Mouse (Mus musculus) limb, embryonic 10.5 days (tissue): ENCODE measurements around the gene Phf1. TPM values are rescaled to one million over a fixed set of nuclear protein-coding genes. Genes with fewer than 3 reads are reported as not detected.
"Not testable (repeated sequence)": the region's sequence is repeated elsewhere in the genome, so short reads cannot be mapped to it uniquely, and the experiment has no call there.

ENCODE experiments used
- DNase-seq: peaks from one replicate; pipeline ENCODE4 v3.0.0-alpha.2; 2017; ENCODE audit warnings: low spot score
- H3K27ac ChIP-seq: fragments of 300-500 bp; sonication (generic); 2 replicates; pipeline ENCODE4 v1.5.1; 2016; ENCODE audit warnings: mild to moderate bottlenecking
- H3K27me3 ChIP-seq: fragments of 300-500 bp; sonication (generic); 2 replicates; pipeline ENCODE4 v1.6.1; 2016; ENCODE audit warnings: low read depth, mild to moderate bottlenecking; ENCODE audit not compliant: poor library complexity, severe bottlenecking
- H3K36me3 ChIP-seq: fragments of 300-500 bp; sonication (generic); 2 replicates; pipeline ENCODE4 v1.6.1; 2016; ENCODE audit warnings: mild to moderate bottlenecking, moderate library complexity
- H3K4me1 ChIP-seq: fragments of 300-500 bp; sonication (generic); 2 replicates; pipeline ENCODE4 v1.6.1; 2016
- H3K4me3 ChIP-seq: fragments of 300-500 bp; sonication (generic); 2 replicates; pipeline ENCODE4 v1.5.1; 2016; ENCODE audit warnings: mild to moderate bottlenecking, moderate library complexity
- H3K9me3 ChIP-seq: fragments of 300-500 bp; sonication (generic); replicated peaks from 2 replicates; pipeline ENCODE4 v1.6.1; 2016; ENCODE audit warnings: mild to moderate bottlenecking
- WGBS: fragments of 180-500 bp; shearing (Covaris S2); methylation state at CpG from one replicate; pipeline ENCODE4 v1.1.7; 2016; 5-methylcytosine and 5-hydroxymethylcytosine counted together
- polyA plus RNA-seq: library from polyadenylated mRNA; unstranded; fragments of >200 nt; fragmentation: Nextera tagmentation; extraction: Ambion mirVana; gene quantifications from 2 replicates; pipeline ENCODE4 v1.2.1, GENCODE M21; 2016

Gene Phf1
- polyA plus RNA-seq = 3.5 and 5.0 TPM in 2 replicates

- no peaks in the 10 kb centered on the region for H3K9me3 ChIP-seq
- peaks cover 74% of the 10 kb centered on the region for H3K36me3 ChIP-seq
- peak; percentile 99 for DNase-seq
- peak within 1 kb of the TSS; percentile 88 for H3K27ac ChIP-seq
- under 1% methylated on average over 43 of the region's 43 CpGs for WGBS
- peak within 1 kb of the TSS; percentile 78 for H3K4me3 ChIP-seq
- no peaks in the 10 kb centered on the region for H3K27me3 ChIP-seq
- H3K4me1 ChIP-seq = peaks cover 37% of the 10 kb centered on the region
Observed at GRCm38 (mm10) chr17:26932839-26933398, at the start of gene Phf1. Gene Phf1 (plus strand): TSS chr17:26933052.

- H3K36me3 ChIP-seq = no peaks in the 10 kb centered on the region
- H3K4me3 ChIP-seq = no peak overlapping the region
- no peak overlapping the region for H3K27ac ChIP-seq
- H3K4me1 ChIP-seq = peaks cover 21% of the 10 kb centered on the region
- no peaks in the 10 kb centered on the region for H3K9me3 ChIP-seq
- no peak for DNase-seq
- H3K27me3 ChIP-seq = peaks cover 28% of the 10 kb centered on the region
- WGBS = 72% methylated on average over 6 of the region's 6 CpGs
Observed at GRCm38 (mm10) chr17:26883585-26883984, 49.3 kb upstream of the Phf1 start.

GRCm38 (mm10) chr17:26884995-26885926, 47.6 kb upstream of the Phf1 start:
- peak; percentile 71 for DNase-seq
- WGBS = 25% methylated on average over 25 of the region's 25 CpGs
- peaks cover 30% of the 10 kb centered on the region for H3K27me3 ChIP-seq
- H3K9me3 ChIP-seq = no peaks in the 10 kb centered on the region
- peaks cover 21% of the 10 kb centered on the region for H3K4me1 ChIP-seq
- H3K36me3 ChIP-seq = no peaks in the 10 kb centered on the region
- no peak overlapping the region for H3K27ac ChIP-seq
- peak overlapping the region; percentile 47 for H3K4me3 ChIP-seq

DNA sequence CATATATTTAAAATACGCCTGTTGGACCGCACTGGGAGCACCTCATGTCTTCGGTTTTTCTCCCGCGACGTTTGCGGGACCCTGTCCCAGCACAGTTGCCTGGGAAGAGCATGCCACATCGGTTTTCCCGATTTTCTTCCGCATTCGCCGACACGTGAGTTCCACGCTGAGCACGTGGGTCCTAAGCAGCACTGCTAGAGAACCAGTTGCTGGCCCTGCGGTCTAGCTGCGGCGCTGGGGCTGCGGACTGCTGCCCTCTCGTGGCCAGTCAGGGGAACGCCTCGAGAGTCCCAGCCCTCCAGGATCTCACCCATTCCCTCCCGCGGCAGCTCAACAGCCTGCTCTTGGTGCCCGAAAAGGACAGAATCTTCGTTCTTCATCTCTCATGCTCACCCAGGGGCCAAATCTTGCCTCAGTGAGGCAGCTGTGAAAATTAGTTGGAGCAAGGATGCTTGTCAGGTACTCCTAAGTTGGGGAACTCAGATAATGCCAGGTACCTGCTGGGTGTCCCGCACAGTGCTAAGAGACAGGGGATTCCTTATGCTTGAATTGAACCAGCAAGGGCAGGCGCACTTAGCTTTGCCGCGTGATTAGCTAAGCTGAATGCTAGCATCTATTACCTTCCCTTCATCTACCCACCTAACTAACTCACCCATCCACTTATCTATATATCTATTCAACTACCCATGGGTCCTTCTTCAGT, 46.7 kb upstream of the Phf1 start:
- Histone ChIP-seq H3K36me3 (no peaks in the 10 kb centered on the region), H3K27ac (no peak overlapping the region)
- DNase-seq = peak; percentile 93

DNA sequence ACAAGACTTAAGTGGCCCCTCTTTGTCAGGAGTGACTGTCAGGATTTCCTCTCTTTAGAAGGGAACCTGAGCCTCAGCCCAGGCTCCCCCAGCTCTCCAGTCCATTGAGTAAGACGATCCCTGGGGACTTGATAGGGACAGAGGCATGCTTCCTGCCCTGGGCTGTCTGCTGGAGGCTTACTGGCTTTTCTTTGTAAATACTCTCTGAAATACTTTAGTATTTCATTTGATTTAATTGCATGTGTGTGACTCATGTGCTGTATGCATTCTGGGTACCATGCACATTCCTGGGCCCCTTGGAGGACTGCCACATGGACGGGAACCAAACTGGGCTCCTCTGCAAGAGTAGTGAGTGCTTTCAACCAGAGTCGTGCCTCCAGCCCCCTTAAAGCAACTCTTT, 44.9 kb upstream of the Phf1 start:
- no peak for DNase-seq
- peaks cover 30% of the 10 kb centered on the region for H3K27me3 ChIP-seq
- H3K9me3 ChIP-seq = no peaks in the 10 kb centered on the region
- WGBS = 42% methylated on average over 3 of the region's 3 CpGs
- no peak overlapping the region for H3K27ac ChIP-seq
- H3K4me1 ChIP-seq = peaks cover 29% of the 10 kb centered on the region
- H3K4me3 ChIP-seq = no peak overlapping the region
- no peaks in the 10 kb centered on the region for H3K36me3 ChIP-seq

More for the DNA sequence above, 46.7 kb upstream of the Phf1 start:
- WGBS = 11% methylated on average over 30 of the region's 30 CpGs
- peaks cover 21% of the 10 kb centered on the region for H3K4me1 ChIP-seq
- H3K4me3 ChIP-seq = peak overlapping the region; percentile 47
- H3K9me3 ChIP-seq = no peaks in the 10 kb centered on the region
- peaks cover 30% of the 10 kb centered on the region for H3K27me3 ChIP-seq

- peaks cover 29% of the 10 kb centered on the region; the same call in 1 of the 2 replicates for H3K27me3 ChIP-seq
- H3K4me1 ChIP-seq = peaks cover 26% of the 10 kb centered on the region
- no peaks in the 10 kb centered on the region for H3K9me3 ChIP-seq
- peak overlapping the region; percentile 28; the same call in 1 of the 2 replicates for H3K27ac ChIP-seq
- no peak for DNase-seq
- WGBS = 56% methylated on average over 16 of the region's 16 CpGs
- no peak overlapping the region for H3K4me3 ChIP-seq
- H3K36me3 ChIP-seq = no peaks in the 10 kb centered on the region
Observed at GRCm38 (mm10) chr17:26892635-26893375, 40.0 kb upstream of the Phf1 start.

DNA sequence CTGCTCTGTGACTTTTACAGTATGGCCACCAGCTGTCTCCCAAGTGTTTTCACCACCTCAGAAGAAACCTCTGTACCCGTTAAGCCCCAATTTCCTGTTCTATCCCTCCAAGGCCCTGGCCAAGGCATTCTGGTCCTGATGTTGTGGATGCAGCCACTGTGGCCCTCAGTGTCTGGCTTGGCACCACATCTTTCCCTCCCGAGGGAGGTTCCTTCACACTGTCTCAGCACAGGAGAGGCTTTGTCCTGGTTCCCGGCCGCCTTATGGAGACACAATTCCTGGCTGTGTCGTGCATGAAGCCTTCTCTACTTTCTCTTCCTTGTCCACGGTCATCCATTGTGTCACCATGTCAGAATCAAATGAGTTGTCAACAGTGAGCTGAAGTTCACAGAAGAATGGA, 39.4 kb upstream of the Phf1 start:
- H3K9me3 ChIP-seq = no peaks in the 10 kb centered on the region
- H3K27ac ChIP-seq = no peak overlapping the region
- no peaks in the 10 kb centered on the region for H3K36me3 ChIP-seq
- 66% methylated on average over 6 of the region's 6 CpGs for WGBS
- peaks cover 22% of the 10 kb centered on the region; the same call in 1 of the 2 replicates for H3K27me3 ChIP-seq
- DNase-seq = no peak
- no peak overlapping the region for H3K4me3 ChIP-seq
- peaks cover 24% of the 10 kb centered on the region for H3K4me1 ChIP-seq

DNA sequence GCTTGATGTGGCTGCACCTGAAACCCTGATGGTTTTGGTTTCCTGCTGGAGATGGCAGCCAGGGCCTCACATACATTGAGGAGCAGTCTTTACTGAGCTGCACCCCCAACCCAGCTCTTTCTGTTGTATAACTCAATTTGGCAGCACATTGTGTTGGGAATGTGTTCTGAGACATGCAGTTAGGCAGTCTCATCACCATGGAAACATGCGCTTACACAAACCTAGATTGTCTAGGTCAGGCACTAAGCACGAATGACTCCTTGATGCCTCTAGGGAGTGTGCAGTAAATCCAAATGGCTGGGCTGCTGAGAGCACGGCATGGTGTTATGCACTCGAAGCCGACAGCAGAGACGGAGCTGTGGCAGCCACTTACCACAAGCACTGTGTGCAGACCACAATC, 38.5 kb upstream of the Phf1 start:
- no peak for DNase-seq

GRCm38 (mm10) chr17:26895578-26895977, 37.3 kb upstream of the Phf1 start:
- 14% methylated on average over 10 of the region's 10 CpGs for WGBS
- no peak overlapping the region for H3K27ac ChIP-seq
- peaks cover 24% of the 10 kb centered on the region for H3K4me1 ChIP-seq

More for the DNA sequence above, 38.5 kb upstream of the Phf1 start:
- H3K4me3 ChIP-seq = no peak overlapping the region
- no peak overlapping the region for H3K27ac ChIP-seq
- peaks cover 24% of the 10 kb centered on the region for H3K4me1 ChIP-seq
- 0 out of 2 replicates have a peak, but pooled peaks cover 20% of the 10 kb centered on the region for H3K27me3 ChIP-seq
- WGBS = 88% methylated on average over 6 of the region's 6 CpGs
- H3K36me3 ChIP-seq = no peaks in the 10 kb centered on the region
- no peaks in the 10 kb centered on the region for H3K9me3 ChIP-seq

DNA sequence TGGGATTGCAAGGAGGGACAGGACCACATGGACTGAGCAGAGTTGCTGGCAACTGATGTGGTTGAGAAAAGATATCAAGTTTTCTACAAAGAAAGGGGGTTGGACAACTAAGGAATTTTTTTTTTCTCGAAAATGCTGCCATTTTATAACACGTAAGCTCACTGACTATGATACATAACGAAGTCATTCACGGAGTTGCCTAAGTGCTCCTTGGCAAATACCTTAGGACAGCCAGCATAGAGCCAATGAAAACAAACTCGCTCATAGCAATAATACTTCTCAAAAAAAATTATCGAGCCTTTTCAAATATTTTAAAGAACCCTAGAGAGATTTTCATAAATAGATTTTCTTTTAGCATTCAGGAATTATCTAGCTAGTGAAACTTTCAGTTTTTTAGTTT, 31.9 kb upstream of the Phf1 start:
- H3K4me3 ChIP-seq = no peak overlapping the region
- H3K9me3 ChIP-seq = no peaks in the 10 kb centered on the region
- H3K27me3 ChIP-seq = 0 out of 2 replicates have a peak, but pooled peaks cover 6% of the 10 kb centered on the region
- no peaks in the 10 kb centered on the region for H3K4me1 ChIP-seq
- no peaks in the 10 kb centered on the region for H3K36me3 ChIP-seq
- DNase-seq = no peak
- 85% methylated on average over 6 of the region's 6 CpGs for WGBS
- H3K27ac ChIP-seq = no peak overlapping the region

More at GRCm38 (mm10) chr17:26895578-26895977, 37.3 kb upstream of the Phf1 start:
- no peaks in the 10 kb centered on the region for H3K9me3 ChIP-seq
- H3K4me3 ChIP-seq = no peak overlapping the region
- 0 out of 2 replicates have a peak, but pooled peaks cover 20% of the 10 kb centered on the region for H3K27me3 ChIP-seq
- peak; percentile 80 for DNase-seq
- no peaks in the 10 kb centered on the region for H3K36me3 ChIP-seq

DNA sequence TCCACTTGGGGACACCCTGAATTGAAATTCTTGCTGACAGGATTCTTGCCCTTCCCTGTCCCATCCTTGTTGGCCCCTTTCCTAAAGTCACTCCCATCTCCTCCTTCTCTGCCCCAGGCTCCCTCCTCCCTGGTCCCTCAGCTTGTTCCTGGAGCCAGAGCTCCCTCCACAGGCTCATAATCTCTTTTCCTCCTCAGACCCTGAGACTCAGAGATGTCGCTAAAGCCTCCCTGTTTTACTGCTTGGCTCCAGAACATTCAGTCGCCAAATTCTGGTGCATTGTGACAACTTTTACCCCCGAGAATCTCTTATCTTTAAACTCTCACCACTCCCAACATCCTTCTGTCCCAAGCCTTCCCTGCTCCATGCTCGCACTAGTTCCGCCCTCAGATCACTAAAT, 28.5 kb upstream of the Phf1 start:
- Histone ChIP-seq H3K27ac (no peak overlapping the region), H3K4me3 (no peak overlapping the region), H3K4me1 (no peaks in the 10 kb centered on the region), H3K27me3 (no peaks in the 10 kb centered on the region), H3K36me3 (no peaks in the 10 kb centered on the region), H3K9me3 (no peaks in the 10 kb centered on the region)
- 64% methylated on average over 5 of the region's 5 CpGs for WGBS
- no peak for DNase-seq

DNA sequence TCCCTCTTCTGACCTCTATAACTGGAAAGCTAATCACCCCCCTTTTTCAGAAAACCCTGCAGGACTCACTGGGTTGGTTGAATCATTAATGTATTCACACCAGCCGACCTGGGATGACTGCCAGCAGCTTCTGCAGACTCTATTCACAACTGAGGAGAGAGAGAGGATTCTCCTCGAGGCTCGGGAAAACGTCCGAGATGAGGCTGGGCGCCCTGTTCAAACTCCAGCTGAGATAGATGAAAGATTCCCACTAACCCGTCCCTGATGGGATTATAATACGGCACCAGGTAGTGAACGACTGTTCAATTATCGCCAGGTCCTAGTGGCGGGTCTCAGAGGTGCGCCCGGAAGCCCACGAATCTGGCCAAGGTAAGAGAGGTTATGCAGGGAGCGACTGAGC, 25.3 kb upstream of the Phf1 start:
- WGBS = 94% methylated on average over 15 of the region's 15 CpGs
- not testable (repeated sequence) for H3K4me3 ChIP-seq, H3K4me1 ChIP-seq, H3K9me3 ChIP-seq, DNase-seq, H3K27me3 ChIP-seq, H3K36me3 ChIP-seq, H3K27ac ChIP-seq
